Comparison of ENCODE assay signal across 7 mouse cellular contexts in the genomic region with DNA sequence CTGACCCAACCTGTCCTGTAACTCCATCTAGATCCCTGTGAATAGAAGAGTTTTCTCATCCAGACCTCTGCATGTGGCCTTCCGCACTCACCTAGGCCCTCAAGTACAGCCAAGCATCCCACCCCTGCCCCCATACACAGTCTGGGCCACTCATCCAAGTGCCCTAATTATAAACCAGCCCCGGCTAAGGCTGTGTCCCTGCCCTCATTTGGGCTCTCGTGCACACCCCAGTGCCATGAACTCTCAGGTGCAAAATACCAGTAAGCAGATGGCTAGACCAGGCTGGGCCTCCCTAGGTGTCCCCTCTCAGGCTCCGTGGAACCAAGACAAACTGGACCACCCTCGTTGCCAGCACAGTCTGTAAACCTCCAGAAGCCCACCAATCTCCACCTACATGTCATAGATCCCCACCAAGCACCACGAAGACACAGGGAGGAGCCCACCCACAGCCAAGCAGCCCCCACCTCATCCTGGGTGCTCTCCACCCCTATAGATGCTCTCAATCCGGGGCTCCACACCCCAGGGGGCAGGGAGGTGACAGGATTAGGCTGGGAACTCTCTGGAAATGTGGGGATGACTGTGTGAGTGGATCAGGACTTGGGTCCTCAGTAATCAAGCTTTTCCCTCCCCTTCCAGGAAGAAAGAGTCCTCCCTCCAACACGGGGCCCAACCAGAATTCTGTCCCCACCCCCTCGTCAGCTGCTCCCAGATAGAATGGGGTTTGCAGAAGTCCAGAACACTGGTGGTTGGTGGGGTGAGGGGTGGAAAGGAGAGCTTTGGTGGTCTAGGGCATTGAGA. TPM values are rescaled to one million over a fixed set of nuclear protein-coding genes. Genes with fewer than 3 reads are reported as not detected.
DNase-seq lines count a peak whose midpoint lies in the region; ATAC-seq and TF ChIP-seq lines count a peak whose summit lies in the region.

No protein-coding gene starts in this region.

- peak overlapping the region; percentile 99 for H3K9ac ChIP-seq in embryonic facial prominence, embryonic 13.5 days

- H3K4me1 ChIP-seq in embryonic facial prominence, embryonic 13.5 days = peaks cover 71% of the 10 kb centered on the region

- TF ChIP-seq CTCF in C2C12 (IDR thresholded peaks at IDR 0.05; ENCODE audit: control insufficient read depth, insufficient read depth, insufficient read length) = no peak

- whole genome bisulfite sequencing in embryonic facial prominence, embryonic 13.5 days = 16% methylated on average over 9 of the region's 9 CpGs

- H3K4me3 ChIP-seq in C2C12 (ENCODE audit: insufficient read depth, poor library complexity, severe bottlenecking) = peak overlapping the region; percentile 97
- H3K4me3 ChIP-seq in embryonic facial prominence, embryonic 13.5 days = peak overlapping the region; percentile 99

- no peak for ATAC-seq in embryonic facial prominence, embryonic 13.5 days (ENCODE audit: insufficient number of reproducible peaks, insufficient read depth, low FRiP score, low TSS enrichment, low read depth)
- no peak for ATAC-seq in monocyte, adult 5-6 weeks (replicated peaks; ENCODE audit: insufficient number of reproducible peaks, low FRiP score, low TSS enrichment, poor library complexity, severe bottlenecking)

- peaks cover 15% of the 10 kb centered on the region for H3K36me3 ChIP-seq in C2C12 (ENCODE audit: control insufficient read depth, insufficient read depth)
- no peaks in the 10 kb centered on the region for H3K36me3 ChIP-seq in embryonic facial prominence, embryonic 13.5 days

- peaks cover 79% of the 10 kb centered on the region for H3K79me2 ChIP-seq in C2C12 (ENCODE audit: control insufficient read depth, insufficient read depth)

- DNase-seq in ES-CJ7 (ENCODE audit: low read depth, low spot score) = peak; percentile 45
- DNase-seq in heart, postnatal 4 days = peak; percentile 78
- DNase-seq in left cerebral cortex, postnatal 14 days (ENCODE audit: low spot score in 2 of 2) = peak; percentile 73 to 82
- peak; percentile 21 for DNase-seq in mesoderm, embryonic 11.5 days (ENCODE audit: low read depth, low spot score)

- H3ac ChIP-seq in C2C12 (ENCODE audit: control insufficient read depth, insufficient read length, low read depth) = peak overlapping the region; percentile 86

- peak overlapping the region; percentile 96 for H3K27ac ChIP-seq in embryonic facial prominence, embryonic 13.5 days

- H3K79me3 ChIP-seq in C2C12 (ENCODE audit: low read depth) = peaks cover 66% of the 10 kb centered on the region

- peak overlapping the region; percentile 96 for H3K4me2 ChIP-seq in embryonic facial prominence, embryonic 13.5 days

- H3K9me3 ChIP-seq in embryonic facial prominence, embryonic 13.5 days = no peaks in the 10 kb centered on the region

- intact Hi-C loops in left cerebral cortex, postnatal 14 days (cut with DNase I) = no loop called here

- H3K27me3 ChIP-seq in C2C12 (ENCODE audit: control insufficient read depth, insufficient read depth, insufficient read length) = no peaks in the 10 kb centered on the region
- no peaks in the 10 kb centered on the region for H3K27me3 ChIP-seq in embryonic facial prominence, embryonic 13.5 days

TF ChIP-seq in C2C12, 6 proteins besides CTCF, POLR2A, EP300 and RAD21:
- TF ChIP-seq MYOG (IDR thresholded peaks at IDR 0.05; ENCODE audit: control insufficient read depth, extremely low read depth, insufficient read length) (no peak), MAX (IDR thresholded peaks at IDR 0.05) (no peak), USF1 (IDR thresholded peaks at IDR 0.05; ENCODE audit: low read depth) (no peak), CEBPB (IDR thresholded peaks at IDR 0.05; ENCODE audit: low read depth) (no peak), FOSL1 (IDR thresholded peaks at IDR 0.05; ENCODE audit: insufficient read depth, low read length, poor library complexity, severe bottlenecking) (no peak), MYOD1 (IDR thresholded peaks at IDR 0.05; ENCODE audit: control insufficient read depth, insufficient read length, low read depth) (no peak)

RNA-seq across cellular contexts. Expression of a gene that starts 1.6 kb away (rescaled TPM):
- 130 TPM for polyA plus RNA-seq in C2C12 (2012; fragmentation: generic; extraction: Trizol)
- 48.8 and 57.0 TPM in 2 replicates for polyA plus RNA-seq in embryonic facial prominence, embryonic 13.5 days (2015; fragmentation: Nextera tagmentation; extraction: Ambion mirVana)
- 100 to 1,000 TPM; 182 to 197 TPM for total RNA-seq in heart, postnatal 4 days (2021)
- 100 to 1,000 TPM; 241 to 264 TPM for total RNA-seq in left cerebral cortex, postnatal 14 days (2021)
- 103 to 151 TPM (median 107 TPM) in 3 replicates for total RNA-seq in monocyte, adult 5-6 weeks (2017)

RNA-seq across cellular contexts. Expression of a gene that starts 7.6 kb away (rescaled TPM):
- 110 TPM for polyA plus RNA-seq in C2C12 (2012; fragmentation: generic; extraction: Trizol)
- 122 and 126 TPM in 2 replicates for polyA plus RNA-seq in embryonic facial prominence, embryonic 13.5 days (2015; fragmentation: Nextera tagmentation; extraction: Ambion mirVana)
- total RNA-seq in heart, postnatal 4 days (2021) = 10 to 100 TPM; 50.7 to 54.3 TPM
- total RNA-seq in left cerebral cortex, postnatal 14 days (2021) = 10 to 100 TPM; 82.0 to 85.4 TPM
- 46.3 to 53.6 TPM (median 51.4 TPM) in 3 replicates for total RNA-seq in monocyte, adult 5-6 weeks (2017)

RNA-seq across cellular contexts. Expression of a gene that starts 32.1 kb away (rescaled TPM):
- 0.62 TPM for polyA plus RNA-seq in C2C12 (2012; fragmentation: generic; extraction: Trizol)
- polyA plus RNA-seq in embryonic facial prominence, embryonic 13.5 days (2015; fragmentation: Nextera tagmentation; extraction: Ambion mirVana) = 33.9 and 43.4 TPM in 2 replicates
- 1 to 10 TPM; 2.3 to 3.1 TPM for total RNA-seq in heart, postnatal 4 days (2021)
- total RNA-seq in left cerebral cortex, postnatal 14 days (2021) = 1 to 10 TPM; 2.9 to 3.4 TPM
- 1.5 to 3.7 TPM (median 1.8 TPM) in 3 replicates for total RNA-seq in monocyte, adult 5-6 weeks (2017)

RNA-seq across cellular contexts. Expression of a gene that starts 52.0 kb away (rescaled TPM):
- polyA plus RNA-seq in C2C12 (2012; fragmentation: generic; extraction: Trizol) = 85.7 TPM
- polyA plus RNA-seq in embryonic facial prominence, embryonic 13.5 days (2015; fragmentation: Nextera tagmentation; extraction: Ambion mirVana) = 248 and 262 TPM in 2 replicates
- 100 to 1,000 TPM; 226 TPM for total RNA-seq in heart, postnatal 4 days (2021)
- 100 to 1,000 TPM; 129 to 147 TPM for total RNA-seq in left cerebral cortex, postnatal 14 days (2021)
- total RNA-seq in monocyte, adult 5-6 weeks (2017) = 431 to 662 TPM (median 493 TPM) in 3 replicates

Comparison
In these comparisons a context has a peak if more than half of its experiments do, and no peak if none do; other contexts are left out.
1. DNase-seq: peak in every context shown above with its lines; median percentile 78 in heart, postnatal 4 days; 78 in left cerebral cortex, postnatal 14 days; 45 in ES-CJ7; 21 in mesoderm, embryonic 11.5 days.